24 mouse cellular contexts compared by ENCODE assay signal in genomic region chr15:8728861-8729260, GRCm38 (mm10). TPM values are rescaled to one million over a fixed set of nuclear protein-coding genes. Genes with fewer than 3 reads are reported as not detected.
"Had no signal": no experiment of that assay in that cellular context is flagged by ENCODE, and none has a peak within 500 bp of the region (broad histone marks: within the 10 kb centered on the region; RNA-seq: fewer than 3 reads in every experiment).

No protein-coding gene starts in this region.

- DNase-seq: cerebellum, postnatal 14 days; cerebellum, postnatal 25 days; cerebellum, postnatal 36 days; embryo, embryonic 11 days; forebrain, postnatal 0 days; gastrocnemius, adult 2 months; gastrocnemius, postnatal 10 days; gastrocnemius, postnatal 14 days; gastrocnemius, postnatal 25 days; gastrocnemius, postnatal 36 days; heart, adult 11 months; heart, adult 18-20 months; heart, adult 2 months had no signal

- H3K4me1 ChIP-seq: embryonic facial prominence, embryonic 12.5 days; embryonic facial prominence, embryonic 15.5 days; heart, embryonic 10.5 days had no signal

- H3K27ac ChIP-seq: embryonic facial prominence, embryonic 10.5 days; embryonic facial prominence, embryonic 12.5 days; embryonic facial prominence, embryonic 13.5 days; embryonic facial prominence, embryonic 15.5 days; forebrain, embryonic 10.5 days; forebrain, embryonic 12.5 days; forebrain, embryonic 13.5 days; forebrain, embryonic 15.5 days; gastrocnemius, adult 2 months; heart, adult 2 months; heart, embryonic 10.5 days had no signal

- H3K36me3 ChIP-seq: embryonic facial prominence, embryonic 10.5 days; embryonic facial prominence, embryonic 12.5 days; embryonic facial prominence, embryonic 13.5 days; embryonic facial prominence, embryonic 15.5 days; forebrain, embryonic 10.5 days; forebrain, embryonic 12.5 days; forebrain, embryonic 15.5 days; heart, embryonic 10.5 days had no signal

- H3K4me2 ChIP-seq: embryonic facial prominence, embryonic 12.5 days; embryonic facial prominence, embryonic 13.5 days; embryonic facial prominence, embryonic 15.5 days; forebrain, embryonic 12.5 days; forebrain, embryonic 13.5 days; forebrain, embryonic 15.5 days; heart, embryonic 11.5 days had no signal

- H3K9me3 ChIP-seq: embryonic facial prominence, embryonic 10.5 days; embryonic facial prominence, embryonic 12.5 days; embryonic facial prominence, embryonic 13.5 days; embryonic facial prominence, embryonic 15.5 days; forebrain, embryonic 10.5 days; forebrain, embryonic 12.5 days; forebrain, embryonic 13.5 days; forebrain, embryonic 15.5 days; heart, embryonic 10.5 days had no signal

- H3K27me3 ChIP-seq: embryonic facial prominence, embryonic 12.5 days; embryonic facial prominence, embryonic 13.5 days; embryonic facial prominence, embryonic 15.5 days; forebrain, embryonic 12.5 days; forebrain, embryonic 13.5 days; forebrain, embryonic 15.5 days had no signal

- H3K9ac ChIP-seq: embryonic facial prominence, embryonic 12.5 days; embryonic facial prominence, embryonic 13.5 days; embryonic facial prominence, embryonic 15.5 days; forebrain, embryonic 12.5 days; forebrain, embryonic 13.5 days; forebrain, embryonic 15.5 days; forebrain, postnatal 0 days had no signal

- H3K4me3 ChIP-seq: embryonic facial prominence, embryonic 10.5 days; embryonic facial prominence, embryonic 12.5 days; embryonic facial prominence, embryonic 13.5 days; embryonic facial prominence, embryonic 15.5 days; erythroblast, embryonic 14.5 days; forebrain, embryonic 10.5 days; forebrain, embryonic 12.5 days; forebrain, embryonic 13.5 days; forebrain, embryonic 15.5 days; gastrocnemius, adult 2 months; heart, adult 2 months; heart, embryonic 10.5 days had no signal

RNA-seq across cellular contexts. Expression of gene Slc1a3, which starts 18.3 kb away (rescaled TPM):
- polyA plus RNA-seq: erythroblast, embryonic 14.5 days had no signal
